Mouse (Mus musculus) bone marrow, adult 2 months (tissue): ENCODE measurements around the gene Cd27.

ENCODE experiments used
- CTCF ChIP-seq: fragments of 200-500 bp; IDR thresholded peaks from 2 replicates; pipeline ENCODE4 v1.5.1; 2011; ENCODE audit warnings: low read length, control low read depth; ENCODE audit not compliant: control insufficient read depth, insufficient read depth
- POLR2A ChIP-seq: fragments of 200-500 bp; IDR thresholded peaks from 2 replicates; pipeline ENCODE4 v1.6.1; 2011; ENCODE audit warnings: low read depth, mild to moderate bottlenecking, control low read depth, low read length, borderline replicate concordance; ENCODE audit not compliant: control insufficient read depth

DNA sequence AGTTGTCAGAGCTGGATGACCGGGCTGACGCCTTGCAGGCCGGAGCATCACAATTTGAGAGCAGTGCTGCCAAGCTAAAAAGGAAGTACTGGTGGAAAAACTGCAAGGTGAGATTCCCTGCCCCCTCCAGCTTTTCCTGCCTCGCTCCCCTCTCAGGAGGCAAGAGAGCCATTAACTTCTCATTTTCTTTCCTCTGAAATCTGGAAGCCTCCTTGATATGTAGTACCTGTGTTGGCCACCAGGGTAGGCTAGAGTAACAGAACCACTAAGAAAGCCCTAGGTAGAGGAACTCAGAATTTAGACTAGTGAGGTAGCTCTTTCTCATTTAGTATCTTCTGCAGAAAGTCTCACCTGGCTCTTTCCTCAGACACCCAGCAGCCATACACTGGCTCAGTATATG, 17.8 kb downstream of the Cd27 start:
- peak; percentile 45; the same call in 1 of the 2 replicates for TF ChIP-seq CTCF
- no peak for TF ChIP-seq POLR2A
